Mouse (Mus musculus): Measurements from ENCODE around the gene Cnppd1. TPM values are rescaled to one million over a fixed set of nuclear protein-coding genes. Genes with fewer than 3 reads are reported as not detected.

Gene Cnppd1
- 38.8 and 44.9 TPM in 2 replicates for polyA plus RNA-seq (2015; fragmentation: Nextera tagmentation; extraction: Ambion mirVana)

- H3K9ac ChIP-seq, result peak within 1 kb of the TSS; percentile 80
- H3K27ac ChIP-seq, result peak within 1 kb of the TSS; percentile 97
- WGBS, result under 1% methylated on average over 91 of the region's 91 CpGs
- H3K4me3 ChIP-seq (replicated peaks), result peak within 1 kb of the TSS; percentile 94
- H3K27me3 ChIP-seq (replicated peaks), result no peaks in the 10 kb centered on the region
- ATAC-seq (ENCODE audit: insufficient read depth, low FRiP score, low read depth), result peak; percentile 88
- H3K9me3 ChIP-seq, result no peaks in the 10 kb centered on the region
- peak within 1 kb of the TSS; percentile 91 for H3K4me2 ChIP-seq
- H3K4me1 ChIP-seq, result peaks cover 21% of the 10 kb centered on the region
- H3K36me3 ChIP-seq, result peaks cover 45% of the 10 kb centered on the region
These were observed at the start of gene Cnppd1, which contains the start of gene Retreg2 for GRCm38 (mm10) chr1:75142301-75143261. Cnppd1 (minus strand) TSS chr1:75142711. Retreg2 (plus strand) TSS chr1:75142778.

- H3K4me2 ChIP-seq, result peak within 1 kb of the TSS; percentile 91
- H3K27me3 ChIP-seq (replicated peaks), result no peaks in the 10 kb centered on the region
- H3K27ac ChIP-seq, result peak within 1 kb of the TSS; percentile 98
- under 1% methylated on average over 56 of the region's 56 CpGs for WGBS
- peak; percentile 99 for ATAC-seq (ENCODE audit: insufficient read depth, low FRiP score, low read depth)
- H3K36me3 ChIP-seq, result peaks cover 24% of the 10 kb centered on the region
- H3K9ac ChIP-seq, result peak within 1 kb of the TSS; percentile 85
- H3K9me3 ChIP-seq, result no peaks in the 10 kb centered on the region
- peak within 1 kb of the TSS; percentile 90 for H3K4me3 ChIP-seq (replicated peaks)
- peaks cover 19% of the 10 kb centered on the region for H3K4me1 ChIP-seq
These were observed 49.3 kb upstream of the Cnppd1 start, which contains the start of the genes Ankzf1 and Atg9a for GRCm38 (mm10) chr1:75191622-75192402. Ankzf1 (plus strand) TSS chr1:75192151. Atg9a (minus strand) TSS chr1:75192196.

GRCm38 (mm10) chr1:75191258-75191621, 48.7 kb upstream of the Cnppd1 start:
- ATAC-seq (ENCODE audit: insufficient read depth, low FRiP score, low read depth), result no peak
- H3K27ac ChIP-seq, result peak overlapping the region; percentile 87
- 49% methylated on average over 5 of the region's 5 CpGs for WGBS
- H3K4me2 ChIP-seq, result peak overlapping the region; percentile 91
- peak overlapping the region; percentile 85 for H3K9ac ChIP-seq
- H3K36me3 ChIP-seq, result peaks cover 25% of the 10 kb centered on the region
- H3K4me3 ChIP-seq (replicated peaks), result peak overlapping the region; percentile 90
- no peaks in the 10 kb centered on the region for H3K27me3 ChIP-seq (replicated peaks)
- peaks cover 19% of the 10 kb centered on the region for H3K4me1 ChIP-seq
- no peaks in the 10 kb centered on the region for H3K9me3 ChIP-seq

- Histone ChIP-seq H3K4me1 (peaks cover 19% of the 10 kb centered on the region), H3K27ac (no peak overlapping the region), H3K4me3 (replicated peaks) (peak overlapping the region; percentile 90; the same call in 1 of the 2 replicates), H3K36me3 (peaks cover 27% of the 10 kb centered on the region), H3K9ac (no peak overlapping the region), H3K4me2 (peak overlapping the region; percentile 91), H3K27me3 (replicated peaks) (no peaks in the 10 kb centered on the region), H3K9me3 (no peaks in the 10 kb centered on the region)
- no peak for ATAC-seq (ENCODE audit: insufficient read depth, low FRiP score, low read depth)
- 39% methylated on average over 2 of the region's 2 CpGs for WGBS
These were observed 48.1 kb upstream of the Cnppd1 start for GRCm38 (mm10) chr1:75190577-75190976.

- WGBS, result 78% methylated on average over 2 of the region's 2 CpGs
- H3K4me1 ChIP-seq, result peaks cover 13% of the 10 kb centered on the region
- no peak overlapping the region for H3K4me3 ChIP-seq (replicated peaks)
- H3K36me3 ChIP-seq, result peaks cover 32% of the 10 kb centered on the region
- H3K27me3 ChIP-seq (replicated peaks), result no peaks in the 10 kb centered on the region
- H3K4me2 ChIP-seq, result no peak overlapping the region
- H3K9me3 ChIP-seq, result no peaks in the 10 kb centered on the region
- no peak overlapping the region for H3K27ac ChIP-seq
- H3K9ac ChIP-seq, result no peak overlapping the region
- no peak for ATAC-seq (ENCODE audit: insufficient read depth, low FRiP score, low read depth)
These were observed 45.5 kb upstream of the Cnppd1 start for GRCm38 (mm10) chr1:75187914-75188483.

- Histone ChIP-seq H3K36me3 (peaks cover 41% of the 10 kb centered on the region), H3K9me3 (no peaks in the 10 kb centered on the region), H3K27ac (no peak overlapping the region), H3K27me3 (replicated peaks) (no peaks in the 10 kb centered on the region), H3K4me1 (peaks cover 12% of the 10 kb centered on the region), H3K9ac (no peak overlapping the region), H3K4me2 (no peak overlapping the region), H3K4me3 (replicated peaks) (no peak overlapping the region)
- no peak for ATAC-seq (ENCODE audit: insufficient read depth, low FRiP score, low read depth)
These were observed 44.6 kb upstream of the Cnppd1 start for GRCm38 (mm10) chr1:75187126-75187525.

- Histone ChIP-seq H3K9me3 (no peaks in the 10 kb centered on the region), H3K9ac (no peak overlapping the region), H3K4me3 (replicated peaks) (no peak overlapping the region), H3K27me3 (replicated peaks) (no peaks in the 10 kb centered on the region), H3K4me1 (peaks cover 11% of the 10 kb centered on the region; the same call in 1 of the 2 replicates), H3K27ac (no peak overlapping the region), H3K4me2 (no peak overlapping the region), H3K36me3 (peaks cover 42% of the 10 kb centered on the region)
- WGBS, result 88% methylated on average over 11 of the region's 11 CpGs
- ATAC-seq (ENCODE audit: insufficient read depth, low FRiP score, low read depth), result no peak
These were observed 43.0 kb upstream of the Cnppd1 start for GRCm38 (mm10) chr1:75185495-75185894.

- Histone ChIP-seq H3K4me2 (no peak overlapping the region), H3K27ac (no peak overlapping the region), H3K36me3 (peaks cover 32% of the 10 kb centered on the region), H3K4me3 (replicated peaks) (no peak overlapping the region), H3K27me3 (replicated peaks) (no peaks in the 10 kb centered on the region), H3K4me1 (peaks cover 14% of the 10 kb centered on the region), H3K9me3 (no peaks in the 10 kb centered on the region), H3K9ac (no peak overlapping the region)
- ATAC-seq (ENCODE audit: insufficient read depth, low FRiP score, low read depth), result no peak
- WGBS, result 70% methylated on average over 4 of the region's 4 CpGs
These were observed 39.6 kb upstream of the Cnppd1 start for GRCm38 (mm10) chr1:75182160-75182559.

- Histone ChIP-seq H3K27me3 (replicated peaks) (no peaks in the 10 kb centered on the region), H3K27ac (no peak overlapping the region), H3K9ac (no peak overlapping the region), H3K9me3 (no peaks in the 10 kb centered on the region), H3K4me2 (no peak overlapping the region), H3K4me1 (peaks cover 14% of the 10 kb centered on the region), H3K4me3 (replicated peaks) (no peak overlapping the region), H3K36me3 (peaks cover 26% of the 10 kb centered on the region)
- 89% methylated on average over 4 of the region's 4 CpGs for WGBS
- ATAC-seq (ENCODE audit: insufficient read depth, low FRiP score, low read depth), result no peak
These were observed 38.9 kb upstream of the Cnppd1 start for GRCm38 (mm10) chr1:75181377-75181870.

- H3K4me3 ChIP-seq (replicated peaks), result peak overlapping the region; percentile 62; the same call in 1 of the 2 replicates
- WGBS, result 31% methylated on average over 7 of the region's 7 CpGs
- H3K27me3 ChIP-seq (replicated peaks), result no peaks in the 10 kb centered on the region
- H3K27ac ChIP-seq, result no peak overlapping the region
- peaks cover 23% of the 10 kb centered on the region for H3K36me3 ChIP-seq
- H3K4me2 ChIP-seq, result peak overlapping the region; percentile 99
- peaks cover 14% of the 10 kb centered on the region for H3K4me1 ChIP-seq
- no peak for ATAC-seq (ENCODE audit: insufficient read depth, low FRiP score, low read depth)
- no peaks in the 10 kb centered on the region for H3K9me3 ChIP-seq
- H3K9ac ChIP-seq, result no peak overlapping the region
These were observed 38.2 kb upstream of the Cnppd1 start for GRCm38 (mm10) chr1:75180741-75181140.

- Histone ChIP-seq H3K27ac (peak within 1 kb of the TSS; percentile 57), H3K4me1 (peaks cover 14% of the 10 kb centered on the region)
- under 1% methylated on average over 31 of the region's 31 CpGs for WGBS
These were observed 37.6 kb upstream of the Cnppd1 start, which contains the start of gene Abcb6 for GRCm38 (mm10) chr1:75180105-75180590. Abcb6 (minus strand) TSS chr1:75180392.

More at GRCm38 (mm10) chr1:75180105-75180590, 37.6 kb upstream of the Cnppd1 start, which contains the start of gene Abcb6:
- ATAC-seq (ENCODE audit: insufficient read depth, low FRiP score, low read depth), result peak; percentile 90
- Histone ChIP-seq H3K9me3 (no peaks in the 10 kb centered on the region), H3K4me3 (replicated peaks) (peak within 1 kb of the TSS; percentile 62), H3K36me3 (peaks cover 17% of the 10 kb centered on the region), H3K4me2 (peak within 1 kb of the TSS; percentile 99), H3K9ac (peak within 1 kb of the TSS; percentile 53), H3K27me3 (replicated peaks) (no peaks in the 10 kb centered on the region)

Data from stomach, embryonic 15.5 days (tissue).